Mouse (Mus musculus): Measurements from ENCODE around the gene Thada. TPM values are rescaled to one million over a fixed set of nuclear protein-coding genes. Genes with fewer than 3 reads are reported as not detected.

Thada gene
- total RNA-seq, 1 experiment from 2014 or later = 48.0 TPM

DNA sequence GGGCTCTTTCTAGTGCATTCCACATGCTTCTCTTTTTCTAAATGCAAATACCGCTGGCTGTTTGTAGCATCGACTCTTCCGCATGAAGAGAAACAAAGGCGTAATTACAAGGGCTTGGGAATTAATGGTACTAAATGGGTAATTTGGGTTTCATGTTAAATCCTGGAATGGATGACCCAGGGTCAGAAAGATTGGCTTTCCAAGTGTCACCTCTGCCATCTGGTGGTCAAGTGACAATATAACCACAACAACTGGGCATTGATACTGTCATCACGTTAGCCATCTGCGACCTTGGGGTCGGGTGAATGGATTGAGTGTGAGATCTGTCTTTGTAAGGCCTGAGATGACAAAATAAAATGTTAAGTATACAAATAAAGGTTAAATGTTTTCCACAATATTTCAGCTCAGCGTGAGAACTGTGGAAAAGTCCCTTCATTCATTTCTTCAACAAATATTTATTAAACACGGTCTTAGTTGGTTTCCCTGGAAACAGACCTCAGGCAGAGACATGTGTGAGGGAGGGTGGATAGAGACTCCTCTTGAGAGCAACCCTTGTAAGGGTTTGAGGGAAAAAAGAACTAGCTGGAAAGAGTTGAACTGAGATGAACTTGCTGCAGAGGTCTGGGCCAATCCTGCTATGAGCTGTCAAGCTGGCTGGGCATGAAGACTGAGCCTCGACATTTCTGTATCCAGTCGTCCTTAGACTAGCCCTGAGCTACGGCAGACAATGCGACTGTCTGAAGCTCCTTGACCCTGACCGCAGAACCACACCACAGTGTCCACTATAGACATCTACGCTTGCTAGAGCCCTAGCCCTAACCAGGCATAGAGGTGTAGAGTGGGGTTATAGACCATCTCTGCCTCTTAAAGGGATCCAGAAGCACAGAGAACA, 14.7 kb upstream of the Thada start:
- peak; percentile 56; the same call in 1 of the 2 replicates for ATAC-seq (ENCODE audit: extremely low read depth, insufficient number of reproducible peaks, low FRiP score, poor library complexity, severe bottlenecking)

DNA sequence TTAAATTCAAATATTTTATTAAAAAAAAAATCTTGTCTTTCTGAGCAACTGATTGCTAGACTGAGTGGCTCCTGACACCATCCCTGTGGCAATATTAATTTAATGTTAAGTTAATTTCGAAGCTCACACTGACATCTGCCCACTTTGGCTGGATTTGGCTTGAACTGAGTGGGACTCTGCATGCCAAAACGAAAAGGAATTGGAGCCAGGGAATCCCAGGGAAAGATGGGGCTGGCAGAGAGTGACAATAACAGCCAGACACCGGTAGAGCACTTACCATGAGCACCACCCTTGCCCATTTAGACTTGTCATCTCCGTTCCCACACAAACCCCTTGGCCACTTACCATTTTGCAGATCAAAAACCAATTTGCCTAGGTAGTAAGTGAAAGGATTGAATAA, 12.3 kb upstream of the Thada start:
- no peak for ATAC-seq (ENCODE audit: extremely low read depth, insufficient number of reproducible peaks, low FRiP score, poor library complexity, severe bottlenecking)

DNA sequence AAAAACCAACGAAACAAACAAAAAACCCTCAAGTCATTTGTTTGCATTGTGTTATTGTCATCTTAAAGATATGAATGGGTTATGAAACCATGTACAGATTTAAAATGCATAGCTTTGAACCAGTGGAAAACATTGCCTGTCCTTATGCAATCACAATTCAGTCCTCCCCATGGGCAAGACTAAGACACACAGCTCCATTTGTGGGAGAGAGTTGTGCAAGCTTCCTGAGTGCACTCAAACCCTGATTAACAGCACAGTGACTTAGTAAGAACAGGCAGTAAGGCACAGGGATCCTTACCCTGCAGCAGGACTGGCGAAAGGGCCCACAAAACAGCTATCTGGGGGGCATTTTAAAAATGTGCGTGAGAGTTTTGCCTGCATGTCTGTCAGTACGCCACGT, 11.2 kb upstream of the Thada start:
- ATAC-seq (ENCODE audit: extremely low read depth, insufficient number of reproducible peaks, low FRiP score, poor library complexity, severe bottlenecking) = no peak

DNA sequence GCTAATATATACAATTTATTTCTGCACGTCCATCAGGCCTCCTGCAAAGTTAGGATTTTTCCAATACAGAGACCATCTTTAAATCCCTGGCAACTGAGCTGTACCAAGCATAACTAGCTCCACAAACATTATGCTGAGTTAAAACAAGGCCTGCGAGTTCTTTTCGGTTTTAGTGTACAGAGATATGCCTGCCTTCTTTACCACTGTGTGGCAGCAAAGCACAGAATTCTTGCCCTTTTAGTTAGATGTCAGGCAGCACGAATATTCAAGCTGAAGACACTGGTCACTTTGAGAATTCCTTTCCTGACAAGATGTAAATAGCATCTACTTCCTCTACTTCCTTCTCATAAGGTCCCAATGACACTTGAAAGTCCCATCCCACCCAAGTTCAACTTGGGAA, 8.3 kb upstream of the Thada start:
- ATAC-seq (ENCODE audit: extremely low read depth, insufficient number of reproducible peaks, low FRiP score, poor library complexity, severe bottlenecking) = no peak

DNA sequence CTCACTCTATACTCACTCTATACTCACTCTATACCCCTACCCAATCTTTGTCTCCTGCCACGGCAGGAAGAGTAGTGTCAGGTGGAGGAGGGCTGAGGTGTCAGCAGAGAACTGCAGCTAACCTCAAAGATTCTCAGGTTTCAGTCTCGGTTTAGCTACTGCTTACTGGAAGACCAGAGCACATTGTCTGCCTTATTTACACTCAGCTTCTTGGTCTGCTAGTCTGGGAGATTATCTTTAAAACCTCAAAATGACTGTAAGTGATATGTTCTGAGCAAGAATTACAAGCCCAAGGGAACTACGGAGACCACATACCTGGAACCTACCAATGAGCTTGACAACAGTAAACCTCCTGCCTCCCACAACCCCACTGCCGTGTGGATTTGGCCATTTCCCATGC, 31.0 kb downstream of the Thada start:
- no peak for ATAC-seq (ENCODE audit: extremely low read depth, insufficient number of reproducible peaks, low FRiP score, poor library complexity, severe bottlenecking)

DNA sequence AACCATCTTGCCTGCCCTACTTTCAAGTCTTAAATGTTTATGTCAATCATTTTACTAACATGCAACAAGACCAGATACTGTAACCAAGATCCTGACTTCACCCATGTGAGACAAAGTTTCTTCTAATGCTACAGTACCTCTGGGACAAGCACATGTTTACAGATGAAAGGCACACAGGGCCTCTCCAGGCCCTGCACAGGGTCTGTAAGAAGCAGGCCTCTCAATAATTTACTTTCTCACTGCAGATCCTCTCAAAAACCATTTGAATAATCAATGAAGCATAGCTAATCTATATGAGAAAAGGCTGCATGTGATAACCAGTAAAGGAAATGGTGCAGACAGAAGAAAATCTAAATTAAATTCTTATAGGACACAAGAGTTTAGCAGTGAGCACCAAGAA, 31.8 kb downstream of the Thada start:
- no peak for ATAC-seq (ENCODE audit: extremely low read depth, insufficient number of reproducible peaks, low FRiP score, poor library complexity, severe bottlenecking)

DNA sequence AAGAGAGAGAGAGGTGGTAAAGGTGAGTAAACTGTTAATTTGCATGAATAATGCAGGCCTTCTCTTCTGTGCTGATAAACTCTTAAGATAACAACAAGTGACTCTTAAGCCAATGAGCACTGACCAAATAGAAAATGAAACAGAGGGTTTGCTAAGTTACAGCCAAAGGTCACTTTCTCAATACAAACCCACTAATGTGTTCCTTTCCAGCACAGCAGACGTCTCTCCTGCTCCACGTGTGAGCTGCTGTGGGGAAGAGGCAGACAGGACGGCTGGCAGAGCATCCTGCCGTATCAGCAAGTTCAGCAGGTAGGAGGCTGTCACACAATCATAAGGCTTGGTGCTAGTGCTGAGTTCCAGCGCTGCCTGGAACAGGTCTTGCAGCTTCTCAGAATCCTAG, 34.0 kb downstream of the Thada start:
- no peak for ATAC-seq (ENCODE audit: extremely low read depth, insufficient number of reproducible peaks, low FRiP score, poor library complexity, severe bottlenecking)

DNA sequence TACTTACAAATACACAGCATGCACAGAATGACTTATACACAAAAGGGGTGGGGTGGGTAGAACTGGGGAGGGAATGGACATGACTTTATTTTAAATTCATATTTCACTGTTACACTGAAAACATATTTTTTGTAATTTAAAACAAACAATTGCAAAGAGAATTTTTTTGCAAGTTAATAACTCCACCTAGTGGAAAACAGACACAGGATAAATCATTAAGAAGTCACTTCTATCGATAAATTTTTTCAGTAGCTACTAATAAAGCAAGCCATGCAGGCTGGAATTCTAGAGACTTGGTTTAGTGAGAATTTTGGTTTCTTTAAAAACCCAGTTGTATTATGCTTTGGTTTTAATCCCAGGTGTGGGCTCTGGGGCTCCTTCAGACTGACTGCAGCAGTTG, 41.7 kb downstream of the Thada start:
- ATAC-seq (ENCODE audit: extremely low read depth, insufficient number of reproducible peaks, low FRiP score, poor library complexity, severe bottlenecking) = no peak

DNA sequence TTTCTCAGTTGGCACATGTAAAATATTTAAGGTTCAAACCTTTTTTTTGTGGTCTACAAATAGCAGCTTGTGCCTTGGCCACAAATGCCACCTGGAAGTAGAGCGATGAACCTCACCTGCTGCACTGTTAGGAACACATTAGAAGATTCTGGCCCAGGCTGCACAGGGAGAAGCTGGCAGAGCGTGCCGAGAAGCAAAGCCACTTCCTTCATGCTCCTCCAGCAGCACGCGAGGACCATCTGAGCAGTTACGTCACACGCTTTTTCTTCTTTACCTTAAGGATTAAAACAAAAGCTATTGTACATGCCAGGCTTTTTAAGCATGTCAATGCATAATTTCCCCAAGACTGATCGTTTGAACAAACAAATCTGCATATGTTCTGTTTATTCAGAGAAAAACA, 43.1 kb downstream of the Thada start:
- no peak for ATAC-seq (ENCODE audit: extremely low read depth, insufficient number of reproducible peaks, low FRiP score, poor library complexity, severe bottlenecking)

DNA sequence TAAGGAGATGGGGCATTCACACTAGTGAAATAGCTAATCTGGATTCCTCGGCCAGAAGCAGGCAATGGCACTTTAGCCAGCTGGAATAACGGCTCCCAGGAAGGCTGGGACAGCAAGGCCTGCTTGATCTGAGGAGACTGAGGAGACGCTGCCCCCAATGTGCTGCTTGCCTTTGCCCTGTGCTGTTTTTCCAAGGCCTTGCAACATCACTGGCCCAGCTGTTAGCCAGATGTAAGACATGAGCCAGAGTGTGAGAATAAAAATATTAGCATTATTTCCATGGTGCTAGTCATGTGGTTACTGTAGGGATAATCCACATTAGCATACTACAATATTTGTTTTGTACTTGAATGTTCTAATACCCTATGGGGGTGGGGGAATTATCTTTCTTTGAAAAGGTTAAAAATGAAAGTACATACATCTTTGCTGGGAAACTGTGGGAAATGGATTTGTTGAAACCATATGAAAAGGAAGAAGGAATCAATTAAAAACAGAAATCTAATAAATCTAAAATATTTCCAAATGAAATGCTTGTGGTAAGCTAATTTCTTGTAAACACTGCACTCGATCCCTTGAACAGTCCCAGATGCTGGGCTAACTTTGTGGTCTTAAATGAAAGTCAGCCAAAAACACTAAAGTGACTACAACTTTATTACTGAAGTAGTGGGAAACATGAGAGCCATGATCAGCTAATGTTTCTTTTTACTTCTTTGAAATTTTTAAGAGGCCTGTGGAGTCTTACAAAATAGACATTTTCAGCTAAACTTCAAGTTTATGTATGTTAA, 43.8 kb downstream of the Thada start:
- no peak for ATAC-seq (ENCODE audit: extremely low read depth, insufficient number of reproducible peaks, low FRiP score, poor library complexity, severe bottlenecking)

DNA sequence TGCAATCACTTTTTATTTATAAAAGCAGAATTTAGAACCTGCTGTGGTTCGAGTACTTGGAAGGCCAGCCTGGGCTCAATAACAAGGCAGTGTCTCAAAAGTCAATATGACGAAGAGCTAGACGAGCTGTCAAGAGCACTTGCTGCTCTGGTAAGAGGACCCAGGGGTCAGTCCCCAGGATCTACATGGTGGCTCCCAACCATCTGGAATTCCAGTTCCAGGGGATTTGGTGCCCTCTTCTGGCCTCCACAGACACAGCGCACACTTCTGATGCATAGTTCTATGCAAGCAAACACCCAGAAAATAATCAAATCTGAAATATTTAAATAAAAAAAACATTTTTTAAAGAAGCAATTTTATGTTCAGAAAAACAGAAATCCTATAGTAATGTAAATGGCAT, 45.0 kb downstream of the Thada start:
- no peak for ATAC-seq (ENCODE audit: extremely low read depth, insufficient number of reproducible peaks, low FRiP score, poor library complexity, severe bottlenecking)

DNA sequence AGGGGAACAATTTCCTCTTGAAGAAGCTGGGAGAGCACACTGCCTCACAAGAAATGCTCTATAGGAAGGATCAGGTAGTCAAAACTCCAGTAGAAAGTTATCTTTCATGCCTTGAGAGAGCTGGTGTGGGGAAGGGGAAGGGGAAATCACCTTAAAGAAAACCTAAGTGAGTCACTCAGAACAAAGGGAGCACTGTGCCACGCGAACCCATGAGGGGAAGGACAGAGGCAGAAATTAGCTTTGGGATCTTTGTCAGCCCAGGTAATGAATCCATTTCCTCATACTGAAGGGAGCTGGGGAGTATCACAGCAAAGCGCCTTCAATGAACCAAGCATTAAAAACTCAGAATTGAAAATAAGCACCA, 45.7 kb downstream of the Thada start:
- ATAC-seq (ENCODE audit: extremely low read depth, insufficient number of reproducible peaks, low FRiP score, poor library complexity, severe bottlenecking) = no peak

DNA sequence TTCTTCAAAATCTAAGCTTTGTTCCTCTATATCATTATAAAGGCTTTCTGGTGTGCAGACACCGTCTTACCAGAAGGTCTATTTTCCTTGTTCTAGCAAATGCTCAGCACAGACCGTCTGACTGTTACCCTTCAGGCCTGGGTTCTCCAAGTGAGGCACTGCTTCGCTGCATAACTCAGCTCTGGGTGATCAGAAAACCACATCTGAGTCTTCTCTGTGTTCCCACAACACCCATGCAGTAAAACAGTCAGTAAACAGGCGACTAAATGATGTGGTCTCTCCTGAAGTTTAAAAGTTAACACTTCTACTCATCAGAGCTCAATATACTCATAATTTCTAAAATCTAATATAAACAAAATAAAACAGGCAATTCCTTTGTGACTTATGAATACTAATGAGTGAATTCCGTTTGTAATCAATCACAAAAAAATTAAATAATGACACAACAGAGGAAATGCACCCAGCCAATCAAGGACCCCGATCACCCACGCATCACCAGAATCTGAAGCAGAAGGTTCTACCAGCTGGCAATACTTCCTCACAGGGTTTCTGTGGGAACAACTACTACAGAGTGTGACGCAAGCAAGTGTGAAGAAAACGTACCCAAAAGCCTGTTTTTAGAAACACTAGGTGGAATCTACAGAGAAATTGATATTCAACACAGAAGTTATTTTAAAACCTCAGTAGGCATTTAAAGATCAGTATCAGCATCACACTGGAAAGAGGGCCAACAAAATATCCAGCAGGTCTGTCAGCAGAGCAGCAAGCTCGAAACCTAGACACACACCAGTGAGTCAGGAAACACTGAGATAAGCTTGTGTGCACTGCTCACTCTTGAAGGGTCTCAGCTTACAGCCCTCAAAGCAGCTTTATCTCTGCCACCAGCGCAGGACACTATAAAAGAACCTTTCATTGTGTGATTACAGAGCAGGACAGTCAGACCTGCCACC, 46.4 kb downstream of the Thada start:
- peak; percentile 90 for ATAC-seq (ENCODE audit: extremely low read depth, insufficient number of reproducible peaks, low FRiP score, poor library complexity, severe bottlenecking)

DNA sequence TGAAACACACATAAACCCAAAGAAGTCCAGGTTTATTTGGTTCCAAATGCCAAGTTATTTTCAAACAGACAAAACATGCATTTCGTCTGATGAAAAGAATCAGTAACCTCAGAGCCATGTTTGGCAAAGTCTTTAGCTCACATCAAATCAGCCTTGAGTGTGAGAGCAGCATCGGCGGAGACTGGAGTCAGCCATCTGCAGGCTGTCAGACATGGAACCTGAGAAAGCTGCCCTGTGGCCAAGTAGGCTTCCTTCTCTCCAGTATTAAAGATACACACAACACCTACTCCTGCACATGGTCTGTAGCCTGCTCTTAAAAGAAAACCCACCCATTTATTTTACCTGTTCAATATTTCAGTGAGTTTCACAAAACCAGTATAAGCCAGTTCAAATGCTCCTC, 50.1 kb downstream of the Thada start:
- no peak for ATAC-seq (ENCODE audit: extremely low read depth, insufficient number of reproducible peaks, low FRiP score, poor library complexity, severe bottlenecking)

DNA sequence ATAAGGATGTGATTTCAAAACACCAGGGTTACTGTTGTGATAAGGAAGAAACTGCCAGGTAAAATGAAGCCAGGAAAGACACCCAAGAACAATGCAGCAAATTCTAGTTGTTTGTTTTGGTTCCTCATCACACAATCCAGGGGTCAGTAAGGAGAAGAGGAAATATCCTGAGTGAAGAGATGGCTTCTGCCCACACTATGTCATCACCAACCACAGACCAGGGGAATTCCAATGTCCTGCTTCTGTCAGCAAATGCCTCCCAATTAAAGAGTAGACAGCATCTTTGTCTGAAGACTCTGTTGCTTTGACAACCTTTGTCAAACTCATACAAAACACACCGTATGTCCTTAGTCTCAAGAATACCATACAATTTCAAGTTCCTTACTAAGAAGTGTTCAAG, 57.3 kb downstream of the Thada start:
- no peak for ATAC-seq (ENCODE audit: extremely low read depth, insufficient number of reproducible peaks, low FRiP score, poor library complexity, severe bottlenecking)

DNA sequence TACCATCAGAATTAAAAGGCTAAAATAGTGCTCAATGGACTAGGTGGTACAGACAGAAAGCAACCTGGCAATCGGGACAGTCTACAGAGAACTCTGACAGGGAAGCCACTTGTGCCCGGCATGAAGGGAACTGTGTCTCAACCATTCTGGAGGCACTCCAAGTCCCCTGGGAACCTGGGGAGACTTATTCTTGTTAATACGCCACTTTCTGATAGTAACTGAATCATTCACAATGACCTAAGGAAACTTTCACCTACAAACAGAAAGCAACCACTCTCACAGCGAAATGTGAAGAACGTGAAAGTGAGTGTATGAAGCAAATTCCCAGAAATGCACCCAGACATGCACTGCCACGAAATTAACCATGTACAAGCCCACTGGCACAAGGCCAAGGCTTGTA, 60.4 kb downstream of the Thada start:
- no peak for ATAC-seq (ENCODE audit: extremely low read depth, insufficient number of reproducible peaks, low FRiP score, poor library complexity, severe bottlenecking)

DNA sequence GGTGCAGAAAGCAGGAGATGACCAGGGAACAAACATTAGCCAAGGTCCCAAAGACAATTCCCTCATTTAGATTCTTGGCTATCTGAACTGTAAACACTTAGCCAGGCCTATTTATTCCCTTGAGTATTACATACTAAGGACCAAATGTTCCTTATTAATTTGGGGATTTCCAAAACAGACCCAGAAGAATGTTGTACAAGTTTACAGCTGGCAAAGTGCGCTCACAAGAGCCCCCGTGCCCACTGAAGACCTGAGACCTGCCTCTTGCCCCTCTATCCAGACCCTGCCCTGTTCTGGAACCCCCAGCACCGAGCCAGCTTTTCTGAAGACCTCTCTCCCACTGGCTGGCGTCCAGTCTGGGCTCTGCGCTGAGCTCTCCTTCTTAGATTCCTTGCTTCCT, 64.2 kb downstream of the Thada start:
- ATAC-seq (ENCODE audit: extremely low read depth, insufficient number of reproducible peaks, low FRiP score, poor library complexity, severe bottlenecking) = no peak

DNA sequence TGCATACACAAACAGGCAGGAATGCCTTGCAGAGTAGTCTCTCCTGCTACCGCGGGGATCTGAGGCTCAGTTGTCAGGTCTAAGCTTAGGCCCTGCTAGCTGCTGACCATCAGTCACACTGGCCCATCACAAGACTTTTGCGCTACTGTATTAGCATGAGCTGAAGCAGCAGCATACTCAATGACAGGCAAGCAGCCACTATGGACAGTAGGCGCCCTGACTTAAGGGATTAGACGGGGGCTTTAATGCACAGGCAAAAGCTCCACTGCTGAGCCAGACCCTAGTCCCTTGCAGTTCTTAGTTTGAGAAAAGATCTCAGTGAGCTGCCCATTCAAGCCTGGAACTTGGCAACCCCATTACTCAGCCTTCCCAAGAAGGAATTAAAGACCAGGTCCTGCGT, 66.6 kb downstream of the Thada start:
- no peak for ATAC-seq (ENCODE audit: extremely low read depth, insufficient number of reproducible peaks, low FRiP score, poor library complexity, severe bottlenecking)

DNA sequence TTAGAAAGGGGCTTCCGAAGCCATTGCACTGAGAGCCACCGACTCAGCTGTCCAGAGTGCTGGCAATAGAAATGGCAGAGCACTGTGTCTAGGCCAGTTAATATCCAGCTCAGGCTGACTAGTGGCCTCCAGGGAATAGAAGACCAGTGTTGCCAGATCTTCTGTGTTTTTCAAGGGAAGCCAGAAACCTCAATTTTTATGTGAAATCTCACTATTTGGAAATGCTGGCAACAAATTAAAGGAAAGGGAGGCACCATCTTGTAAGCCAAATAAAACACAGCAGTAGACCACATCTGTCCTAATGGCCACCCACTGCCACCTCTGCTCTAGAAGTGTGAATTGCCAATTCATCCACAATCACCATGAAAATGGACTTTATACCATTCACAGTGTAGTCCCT, 76.0 kb downstream of the Thada start:
- no peak for ATAC-seq (ENCODE audit: extremely low read depth, insufficient number of reproducible peaks, low FRiP score, poor library complexity, severe bottlenecking)

All from neutrophil, adult 5-6 weeks (primary cell).